Mouse (Mus musculus): Measurements from ENCODE around the gene Timd2. TPM values are rescaled to one million over a fixed set of nuclear protein-coding genes. Genes with fewer than 3 reads are reported as not detected.
"Not testable (repeated sequence)": the region's sequence is repeated elsewhere in the genome, so short reads cannot be mapped to it uniquely, and the experiment has no call there.

Gene Timd2
- total RNA-seq, 1 experiment from 2014 or later = not detected

- no peak for ATAC-seq (ENCODE audit: extremely low read depth, insufficient number of reproducible peaks, low FRiP score, poor library complexity, severe bottlenecking)
These were observed 38.9 kb downstream of the Timd2 start for GRCm38 (mm10) chr11:46667938-46668337.

GRCm38 (mm10) chr11:46667105-46667504 lies 39.8 kb downstream of the Timd2 start:
- ATAC-seq (ENCODE audit: extremely low read depth, insufficient number of reproducible peaks, low FRiP score, poor library complexity, severe bottlenecking) = no peak

- ATAC-seq (ENCODE audit: extremely low read depth, insufficient number of reproducible peaks, low FRiP score, poor library complexity, severe bottlenecking) = peak; percentile 39; the same call in 1 of the 2 replicates
These were observed 41.0 kb downstream of the Timd2 start for GRCm38 (mm10) chr11:46665599-46666522.

GRCm38 (mm10) chr11:46663215-46663614 lies 43.6 kb downstream of the Timd2 start:
- no peak for ATAC-seq (ENCODE audit: extremely low read depth, insufficient number of reproducible peaks, low FRiP score, poor library complexity, severe bottlenecking)

- ATAC-seq (ENCODE audit: extremely low read depth, insufficient number of reproducible peaks, low FRiP score, poor library complexity, severe bottlenecking) = no peak
These were observed 54.4 kb downstream of the Timd2 start for GRCm38 (mm10) chr11:46652476-46652875.

- ATAC-seq (ENCODE audit: extremely low read depth, insufficient number of reproducible peaks, low FRiP score, poor library complexity, severe bottlenecking) = not testable (repeated sequence)
These were observed 57.2 kb downstream of the Timd2 start for GRCm38 (mm10) chr11:46649655-46650054.

GRCm38 (mm10) chr11:46644824-46645223 lies 62.0 kb downstream of the Timd2 start:
- ATAC-seq (ENCODE audit: extremely low read depth, insufficient number of reproducible peaks, low FRiP score, poor library complexity, severe bottlenecking) = no peak

GRCm38 (mm10) chr11:46636568-46636967 lies 70.3 kb downstream of the Timd2 start:
- ATAC-seq (ENCODE audit: extremely low read depth, insufficient number of reproducible peaks, low FRiP score, poor library complexity, severe bottlenecking) = no peak

GRCm38 (mm10) chr11:46635516-46635915 lies 71.3 kb downstream of the Timd2 start:
- not testable (repeated sequence) for ATAC-seq (ENCODE audit: extremely low read depth, insufficient number of reproducible peaks, low FRiP score, poor library complexity, severe bottlenecking)

GRCm38 (mm10) chr11:46631635-46632034 lies 75.2 kb downstream of the Timd2 start:
- peak; percentile 30; the same call in 1 of the 2 replicates for ATAC-seq (ENCODE audit: extremely low read depth, insufficient number of reproducible peaks, low FRiP score, poor library complexity, severe bottlenecking)

GRCm38 (mm10) chr11:46629211-46629795 lies 77.6 kb downstream of the Timd2 start, which contains the start of gene Dppa1:
TSS of gene Dppa1 (minus strand) at chr11:46629261.
- no peak for ATAC-seq (ENCODE audit: extremely low read depth, insufficient number of reproducible peaks, low FRiP score, poor library complexity, severe bottlenecking)

GRCm38 (mm10) chr11:46620414-46621168 lies 86.3 kb downstream of the Timd2 start:
- ATAC-seq (ENCODE audit: extremely low read depth, insufficient number of reproducible peaks, low FRiP score, poor library complexity, severe bottlenecking) = no peak

- ATAC-seq (ENCODE audit: extremely low read depth, insufficient number of reproducible peaks, low FRiP score, poor library complexity, severe bottlenecking) = no peak
These were observed 86.9 kb downstream of the Timd2 start for GRCm38 (mm10) chr11:46619929-46620328.

Other genes starting within 250 kb of the Timd2 start
- not detected in 2 replicates for gene Gm12169, start 182.8 kb downstream of the Timd2 start, total RNA-seq (2017)
- gene BC053393, start 135.5 kb downstream of the Timd2 start, total RNA-seq (2017) = not detected in 2 replicates
- gene Dppa1, start 77.8 kb downstream of the Timd2 start, total RNA-seq (2017) = not detected in 2 replicates
- not detected in 2 replicates for gene Havcr1, start 28.0 kb upstream of the Timd2 start, total RNA-seq (2017)
- gene Timd4, start 103.7 kb upstream of the Timd2 start, total RNA-seq (2017) = not detected in 2 replicates

All from neutrophil, adult 5-6 weeks (primary cell).